Mouse (Mus musculus) midbrain, embryonic 11.5 days (tissue): ENCODE data around the gene Lgals2. TPM values are rescaled to one million over a fixed set of nuclear protein-coding genes. Genes with fewer than 3 reads are reported as not detected.

Source experiments
- ATAC-seq: fragments of 200-750 bp; cut with Nextera tagmentation; 2 replicates; pipeline ENCODE4 v1.8.0; 2017; ENCODE audit warnings: moderate TSS enrichment, moderate library complexity; ENCODE audit not compliant: low FRiP score
- DNase-seq: peaks from one replicate; pipeline ENCODE4 v3.0.0; 2015; ENCODE audit warnings: low spot score; ENCODE audit errors: missing footprints
- H3K27ac ChIP-seq: fragments of 300-500 bp; sonication (generic); 2 replicates; pipeline ENCODE4 v1.5.1; 2014; ENCODE audit warnings: low read depth, low read length
- H3K27me3 ChIP-seq: fragments of 300-500 bp; sonication (generic); 2 replicates; pipeline ENCODE4 v1.6.1; 2014; ENCODE audit warnings: mild to moderate bottlenecking, low read length, moderate library complexity, mixed read lengths; ENCODE audit not compliant: control insufficient read depth, insufficient read depth
- H3K36me3 ChIP-seq: fragments of 300-500 bp; sonication (generic); 2 replicates; pipeline ENCODE4 v1.6.1; 2014; ENCODE audit warnings: mild to moderate bottlenecking, low read length, moderate library complexity, mixed read lengths; ENCODE audit not compliant: control insufficient read depth, insufficient read depth
- H3K4me1 ChIP-seq: fragments of 300-500 bp; sonication (generic); 2 replicates; pipeline ENCODE4 v1.6.1; 2014; ENCODE audit warnings: low read length; ENCODE audit not compliant: control insufficient read depth, insufficient read depth
- H3K4me2 ChIP-seq: fragments of 300-500 bp; sonication (generic); 2 replicates; pipeline ENCODE4 v1.6.1; 2014; ENCODE audit warnings: mild to moderate bottlenecking, moderate library complexity
- H3K4me3 ChIP-seq: fragments of 300-500 bp; sonication (generic); 2 replicates; pipeline ENCODE4 v1.5.1; 2014; ENCODE audit warnings: low read depth, low read length
- H3K9ac ChIP-seq: fragments of 300-500 bp; sonication (generic); 2 replicates; pipeline ENCODE4 v1.6.1; 2014; ENCODE audit warnings: low read length
- H3K9me3 ChIP-seq: fragments of 300-500 bp; sonication (generic); 2 replicates; pipeline ENCODE4 v1.6.1; 2016; ENCODE audit warnings: low read length; ENCODE audit not compliant: control insufficient read depth
- WGBS: fragments of 180-500 bp; shearing (Covaris S2); extraction: QIAGEN DNeasy Blood & Tissue Kit; methylation state at CpG from one replicate; pipeline ENCODE4 v1.1.7; 2014; 5-methylcytosine and 5-hydroxymethylcytosine counted together
- polyA plus RNA-seq: library from polyadenylated mRNA; unstranded; fragments of >200 nt; fragmentation: Nextera tagmentation; extraction: Ambion mirVana; gene quantifications from 2 replicates; pipeline ENCODE4 v1.2.1, GENCODE M21; 2014

Lgals2 gene
- polyA plus RNA-seq, 1 experiment from 2014 or later: not detected

- DNase-seq (peak; percentile 96), ATAC-seq (peak; percentile 47; the same call in 1 of the 2 replicates)
- H3K9ac ChIP-seq: peak within 1 kb of the TSS; percentile 66
- H3K9me3 ChIP-seq: no peaks in the 10 kb centered on the region
- H3K27me3 ChIP-seq: peaks cover 31% of the 10 kb centered on the region
- H3K4me2 ChIP-seq: peak within 1 kb of the TSS; percentile 85
- WGBS: 0% methylated on average over 66 of the region's 86 CpGs
- peak within 1 kb of the TSS; percentile 20; the same call in 1 of the 2 replicates for H3K27ac ChIP-seq
- peak within 1 kb of the TSS; percentile 44 for H3K4me3 ChIP-seq
- H3K36me3 ChIP-seq: no peaks in the 10 kb centered on the region
- H3K4me1 ChIP-seq: peaks cover 21% of the 10 kb centered on the region
These were observed 12.8 kb downstream of the Lgals2 start, which contains the start of gene Cdc42ep1 for GRCm38 (mm10) chr15:78842371-78843163. Cdc42ep1 (plus strand) TSS chr15:78842624.

- no peaks in the 10 kb centered on the region for H3K36me3 ChIP-seq
- ATAC-seq (no peak), DNase-seq (no peak)
- no peaks in the 10 kb centered on the region for H3K9me3 ChIP-seq
- no peak overlapping the region for H3K9ac ChIP-seq
- peaks cover 31% of the 10 kb centered on the region for H3K27me3 ChIP-seq
- peaks cover 21% of the 10 kb centered on the region for H3K4me1 ChIP-seq
- WGBS: 32% methylated on average over 6 of the region's 6 CpGs
- no peak overlapping the region for H3K27ac ChIP-seq
- no peak overlapping the region for H3K4me3 ChIP-seq
- no peak overlapping the region for H3K4me2 ChIP-seq
These were observed 14.1 kb downstream of the Lgals2 start for GRCm38 (mm10) chr15:78841161-78841790.

- DNase-seq (no peak), ATAC-seq (no peak)
- no peak overlapping the region for H3K27ac ChIP-seq
- peaks cover 26% of the 10 kb centered on the region for H3K4me1 ChIP-seq
- WGBS: 53% methylated on average over 11 of the region's 11 CpGs
- peaks cover 31% of the 10 kb centered on the region for H3K27me3 ChIP-seq
- H3K4me2 ChIP-seq: no peak overlapping the region
- no peak overlapping the region for H3K9ac ChIP-seq
- H3K9me3 ChIP-seq: no peaks in the 10 kb centered on the region
- H3K4me3 ChIP-seq: no peak overlapping the region
- no peaks in the 10 kb centered on the region for H3K36me3 ChIP-seq
These were observed 14.6 kb downstream of the Lgals2 start for GRCm38 (mm10) chr15:78840751-78841150.

DNA sequence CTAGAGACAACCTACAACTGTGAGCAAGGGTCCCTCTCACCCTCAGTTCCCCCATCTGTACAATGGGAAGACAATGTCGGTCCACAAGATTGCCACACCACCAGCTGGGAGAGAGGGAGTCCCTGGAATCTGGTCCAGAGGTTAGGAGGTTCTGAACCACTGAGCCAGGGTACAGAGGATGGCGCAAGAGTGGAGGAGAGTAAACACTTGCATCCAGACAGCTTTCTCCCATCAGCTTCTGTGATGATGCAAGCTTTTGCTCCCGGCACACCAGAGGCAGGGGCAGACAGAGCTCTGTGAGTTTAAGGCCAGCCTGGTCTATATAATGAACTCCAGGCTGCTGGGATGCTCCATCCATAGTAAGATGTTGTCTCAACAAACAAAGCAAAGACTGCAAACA lies 15.1 kb downstream of the Lgals2 start:
- DNase-seq: no peak
- no peaks in the 10 kb centered on the region for H3K36me3 ChIP-seq
- H3K4me3 ChIP-seq: no peak overlapping the region
- no peak overlapping the region for H3K27ac ChIP-seq
- H3K4me1 ChIP-seq: peaks cover 31% of the 10 kb centered on the region
- H3K9ac ChIP-seq: no peak overlapping the region
- H3K4me2 ChIP-seq: no peak overlapping the region
- H3K9me3 ChIP-seq: no peaks in the 10 kb centered on the region
- WGBS: 58% methylated on average over 3 of the region's 3 CpGs
- H3K27me3 ChIP-seq: peaks cover 31% of the 10 kb centered on the region
- no peak for ATAC-seq

- Histone ChIP-seq H3K36me3 (no peaks in the 10 kb centered on the region), H3K4me2 (no peak overlapping the region), H3K4me1 (peaks cover 33% of the 10 kb centered on the region), H3K4me3 (no peak overlapping the region), H3K9ac (0 out of 2 replicates have a peak overlapping the region, but pooled peaks have one; percentile 38), H3K9me3 (no peaks in the 10 kb centered on the region), H3K27ac (no peak overlapping the region), H3K27me3 (peaks cover 31% of the 10 kb centered on the region)
- DNase-seq (no peak), ATAC-seq (no peak)
- WGBS: 2% methylated on average over 2 of the region's 2 CpGs
These were observed 15.6 kb downstream of the Lgals2 start for GRCm38 (mm10) chr15:78839744-78840143.

DNA sequence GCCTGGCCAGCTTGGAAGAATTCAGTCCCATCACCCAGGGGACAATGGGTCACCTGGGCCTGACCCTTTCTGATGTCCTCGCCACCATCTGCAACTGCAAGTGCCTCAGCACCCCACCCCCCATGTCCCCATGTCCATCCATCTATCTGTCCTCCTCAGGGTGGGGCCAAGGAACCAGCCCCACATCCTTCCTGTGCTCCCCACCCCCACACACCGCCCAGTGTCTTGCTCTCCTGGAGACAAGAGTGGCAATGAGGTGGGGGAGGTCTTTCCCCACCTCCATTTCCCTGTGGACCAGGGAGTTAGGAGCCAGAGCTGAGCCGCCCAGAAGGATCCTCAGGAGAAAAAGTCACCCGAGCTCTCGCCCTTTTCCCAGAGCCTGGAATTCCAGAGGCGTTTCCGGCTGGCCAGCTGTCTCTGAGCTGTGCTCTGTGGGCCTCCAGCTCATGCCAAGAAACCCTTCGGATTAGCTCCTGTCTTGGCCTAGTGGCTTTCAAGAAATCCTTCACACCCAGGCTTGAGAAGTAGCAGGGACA lies 19.2 kb downstream of the Lgals2 start:
- no peak overlapping the region for H3K4me3 ChIP-seq
- H3K4me1 ChIP-seq: peaks cover 36% of the 10 kb centered on the region
- peak overlapping the region; percentile 3; the same call in 1 of the 2 replicates for H3K27ac ChIP-seq
- no peak overlapping the region for H3K9ac ChIP-seq
- H3K36me3 ChIP-seq: no peaks in the 10 kb centered on the region
- 42% methylated on average over 8 of the region's 8 CpGs for WGBS
- no peaks in the 10 kb centered on the region for H3K9me3 ChIP-seq
- peaks cover 7% of the 10 kb centered on the region; the same call in 1 of the 2 replicates for H3K27me3 ChIP-seq
- H3K4me2 ChIP-seq: no peak overlapping the region
- DNase-seq (no peak), ATAC-seq (no peak)

DNA sequence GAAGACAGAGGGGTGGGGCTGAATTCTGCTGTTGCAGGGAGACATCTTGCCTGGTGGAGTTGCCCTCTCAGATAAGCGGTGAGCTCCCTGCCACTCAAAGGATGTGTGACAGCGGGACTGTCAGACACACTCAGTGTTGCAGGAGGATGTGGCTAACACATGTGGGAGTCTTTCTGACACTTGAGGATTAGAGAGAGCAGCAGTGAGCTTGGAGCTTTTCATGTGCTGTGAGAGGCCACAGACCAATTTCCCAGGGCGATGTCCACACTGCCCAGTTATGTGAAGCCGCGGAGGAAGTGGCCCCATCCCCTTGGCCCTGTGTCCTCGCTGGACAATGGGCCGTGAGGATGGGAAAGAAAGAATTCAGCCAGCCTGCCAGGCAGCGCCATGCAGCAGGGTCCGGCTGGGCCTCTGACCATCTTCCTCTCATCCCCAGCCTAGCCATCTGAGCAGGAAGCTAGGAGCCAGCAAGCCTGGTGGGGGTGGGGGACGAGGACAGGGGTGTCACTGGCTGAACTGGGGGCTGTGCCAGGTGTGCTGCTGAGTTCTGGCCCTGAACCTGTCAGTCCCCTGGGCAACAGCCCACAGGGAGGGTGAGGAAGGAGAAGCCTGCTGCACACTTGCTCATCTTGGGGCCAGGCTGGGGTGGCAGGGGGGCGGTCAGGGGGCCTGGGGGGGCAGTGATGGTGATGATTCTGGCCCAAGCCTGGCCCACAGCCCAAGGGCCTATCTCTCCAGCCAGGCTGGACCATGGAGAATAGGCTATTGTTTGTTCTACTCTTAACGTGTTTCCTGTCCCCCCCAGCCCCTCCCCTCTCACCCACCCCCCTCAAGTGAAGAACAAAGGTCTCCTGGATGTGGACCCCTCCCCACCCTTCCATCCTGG lies 19.9 kb downstream of the Lgals2 start:
- Histone ChIP-seq H3K36me3 (no peaks in the 10 kb centered on the region), H3K9me3 (no peaks in the 10 kb centered on the region), H3K4me1 (peaks cover 36% of the 10 kb centered on the region), H3K4me2 (no peak overlapping the region), H3K27me3 (peaks cover 3% of the 10 kb centered on the region; the same call in 1 of the 2 replicates), H3K27ac (peak overlapping the region; percentile 25; the same call in 1 of the 2 replicates), H3K4me3 (no peak overlapping the region), H3K9ac (peak overlapping the region; percentile 20)
- WGBS: 12% methylated on average over 12 of the region's 12 CpGs
- ATAC-seq (no peak), DNase-seq (peak; percentile 91)

DNA sequence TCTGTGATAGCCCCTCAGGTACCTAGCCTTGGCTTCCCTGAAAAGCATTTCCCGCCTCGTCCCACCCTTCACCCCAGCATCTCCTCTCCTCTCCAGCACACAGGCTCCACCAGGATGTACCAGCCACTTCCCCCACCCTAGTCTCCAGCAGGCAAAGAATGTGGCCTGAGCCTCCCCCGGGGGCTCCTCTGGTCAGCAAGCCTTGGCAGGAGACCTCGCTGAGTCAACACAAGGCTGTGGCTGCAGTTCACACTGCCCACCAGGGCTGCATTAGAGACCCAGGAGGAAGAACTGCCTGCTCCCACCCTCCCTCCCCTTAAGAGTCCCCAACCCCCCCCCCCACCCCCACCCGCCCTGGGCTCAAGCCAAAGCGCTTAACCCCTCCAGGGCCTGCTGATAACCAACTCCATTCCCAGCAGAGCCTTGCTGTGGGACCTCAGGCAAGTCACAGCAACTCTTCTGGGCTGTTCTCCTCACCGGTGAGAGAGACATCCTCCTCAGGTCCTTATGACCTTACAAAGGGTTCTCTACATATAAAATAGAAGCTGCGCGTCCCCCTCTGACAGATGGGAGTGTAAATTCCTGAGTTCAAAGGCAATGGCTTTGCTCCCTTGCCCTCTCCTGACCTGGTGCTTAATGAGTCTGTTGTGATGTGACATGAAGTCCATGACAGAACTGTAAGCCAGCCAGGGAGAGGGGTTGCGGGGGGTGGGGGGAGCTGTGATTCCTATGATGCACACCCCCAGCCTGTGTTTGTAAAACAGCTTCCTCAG lies 20.9 kb downstream of the Lgals2 start:
- Histone ChIP-seq H3K9me3 (no peaks in the 10 kb centered on the region), H3K36me3 (no peaks in the 10 kb centered on the region), H3K4me1 (peaks cover 28% of the 10 kb centered on the region), H3K27me3 (no peaks in the 10 kb centered on the region), H3K9ac (no peak overlapping the region), H3K4me3 (no peak overlapping the region), H3K4me2 (no peak overlapping the region), H3K27ac (no peak overlapping the region)
- ATAC-seq: no peak
- DNase-seq: no peak
- WGBS: 61% methylated on average over 9 of the region's 10 CpGs
